Mouse (Mus musculus): ENCODE measurements around the gene Gm10190. TPM values are rescaled to one million over a fixed set of nuclear protein-coding genes. Genes with fewer than 3 reads are reported as not detected.

The Gm10190 gene
- total and polyA plus RNA-seq, 3 experiments = not detected

Other genes with a start within 250 kb of the Gm10190 start
- 10 to 100 TPM; 16.7 to 21.2 TPM for gene Galm, start 246.1 kb downstream of the Gm10190 start, total RNA-seq (2021)
- gene Galm, start 246.1 kb downstream of the Gm10190 start, polyA plus RNA-seq (2012; rRNA removed) = 5.4 and 5.5 TPM in 2 replicates
- 100 to 1,000 TPM in 1 of 2 experiments, 10 to 100 TPM in 1; 87.8 to 101 TPM for gene Srsf7, start 166.2 kb downstream of the Gm10190 start, total RNA-seq (2021)
- gene Srsf7, start 166.2 kb downstream of the Gm10190 start, polyA plus RNA-seq (2012; rRNA removed) = 9.7 and 9.8 TPM in 2 replicates
- gene Ttc39d, start 166.1 kb downstream of the Gm10190 start, total RNA-seq (2021) = under 1 TPM in 1 of 2 experiments, not detected in 1; 0.14 TPM
- not detected in 2 replicates for gene Ttc39d, start 166.1 kb downstream of the Gm10190 start, polyA plus RNA-seq (2012; rRNA removed)
- 1 to 10 TPM; 4.3 to 8.5 TPM for gene Gemin6, start 149.1 kb downstream of the Gm10190 start, total RNA-seq (2021)
- gene Gemin6, start 149.1 kb downstream of the Gm10190 start, polyA plus RNA-seq (2012; rRNA removed) = 0.91 and 1.1 TPM in 2 replicates
- gene Morn2, start 83.3 kb downstream of the Gm10190 start, total RNA-seq (2021) = 10 to 100 TPM; 18.6 to 19.8 TPM
- 2.4 and 3.7 TPM in 2 replicates for gene Morn2, start 83.3 kb downstream of the Gm10190 start, polyA plus RNA-seq (2012; rRNA removed)
- 10 to 100 TPM in 1 of 2 experiments, 1 to 10 TPM in 1; 9.4 to 10.9 TPM for gene Dhx57, start 83.1 kb downstream of the Gm10190 start, total RNA-seq (2021)
- gene Dhx57, start 83.1 kb downstream of the Gm10190 start, polyA plus RNA-seq (2012; rRNA removed) = 4.2 and 4.5 TPM in 2 replicates
- gene Arhgef33, start 66.1 kb downstream of the Gm10190 start, total RNA-seq (2021) = 1 to 10 TPM in 1 of 2 experiments, under 1 TPM in 1; 0.72 to 1.2 TPM
- 0.42 and 0.79 TPM in 2 replicates for gene Arhgef33, start 66.1 kb downstream of the Gm10190 start, polyA plus RNA-seq (2012; rRNA removed)
- 10 to 100 TPM; 23.7 to 29.0 TPM for gene Sos1, start 106.9 kb upstream of the Gm10190 start, total RNA-seq (2021)
- 2.0 and 2.8 TPM in 2 replicates for gene Sos1, start 106.9 kb upstream of the Gm10190 start, polyA plus RNA-seq (2012; rRNA removed)
- gene Cdkl4, start 204.3 kb upstream of the Gm10190 start, total RNA-seq (2021) = under 1 TPM; 0.14 to 0.17 TPM
- gene Cdkl4, start 204.3 kb upstream of the Gm10190 start, polyA plus RNA-seq (2012; rRNA removed) = 0.07 and 0.15 TPM in 2 replicates